Mouse (Mus musculus): ENCODE measurements around the gene Cfap221. TPM values are rescaled to one million over a fixed set of nuclear protein-coding genes. Genes with fewer than 3 reads are reported as not detected.

Cfap221 gene
- polyA plus RNA-seq, 1 experiment from 2014 or later = not detected

DNA sequence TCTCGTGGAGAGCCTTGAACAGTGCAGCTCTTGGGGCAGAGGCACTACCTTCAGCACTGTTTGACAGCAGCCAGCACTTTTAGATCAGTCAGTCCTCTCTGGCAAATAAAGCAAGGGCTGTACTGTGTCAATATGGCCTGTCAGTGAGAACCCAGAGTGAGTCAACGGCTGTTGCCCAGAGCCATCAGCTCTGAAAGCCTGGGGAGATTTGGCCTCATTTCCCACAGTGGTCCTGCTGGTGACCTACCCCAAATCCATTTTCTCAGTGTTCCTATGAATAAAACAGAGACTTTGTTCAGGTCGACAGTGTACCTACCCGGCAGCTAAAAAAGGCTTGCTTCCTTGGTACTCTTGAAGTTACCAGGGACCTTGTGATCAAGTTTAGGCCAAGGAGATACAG is 105.2 kb downstream of the Cfap221 start:
- Histone ChIP-seq H3K27me3 (replicated peaks) (no peaks in the 10 kb centered on the region), H3K4me1 (no peaks in the 10 kb centered on the region), H3K4me3 (no peak overlapping the region), H3K36me3 (no peaks in the 10 kb centered on the region), H3K9me3 (replicated peaks) (no peaks in the 10 kb centered on the region), H3K9ac (no peak overlapping the region), H3K27ac (no peak overlapping the region), H3K4me2 (no peak overlapping the region)
- ATAC-seq = no peak
- WGBS (ENCODE audit: insufficient replicate concordance) = 69% methylated on average over 4 of the region's 4 CpGs

- Histone ChIP-seq H3K27me3 (replicated peaks) (no peaks in the 10 kb centered on the region), H3K36me3 (no peaks in the 10 kb centered on the region), H3K27ac (no peak overlapping the region), H3K4me2 (no peak overlapping the region), H3K9me3 (replicated peaks) (no peaks in the 10 kb centered on the region), H3K4me3 (no peak overlapping the region), H3K9ac (no peak overlapping the region), H3K4me1 (no peaks in the 10 kb centered on the region)
- no peak for ATAC-seq
- 71% methylated on average over 9 of the region's 9 CpGs for WGBS (ENCODE audit: insufficient replicate concordance)
Measured at GRCm38 (mm10) chr1:119891149-119891548, 105.9 kb downstream of the Cfap221 start.

DNA sequence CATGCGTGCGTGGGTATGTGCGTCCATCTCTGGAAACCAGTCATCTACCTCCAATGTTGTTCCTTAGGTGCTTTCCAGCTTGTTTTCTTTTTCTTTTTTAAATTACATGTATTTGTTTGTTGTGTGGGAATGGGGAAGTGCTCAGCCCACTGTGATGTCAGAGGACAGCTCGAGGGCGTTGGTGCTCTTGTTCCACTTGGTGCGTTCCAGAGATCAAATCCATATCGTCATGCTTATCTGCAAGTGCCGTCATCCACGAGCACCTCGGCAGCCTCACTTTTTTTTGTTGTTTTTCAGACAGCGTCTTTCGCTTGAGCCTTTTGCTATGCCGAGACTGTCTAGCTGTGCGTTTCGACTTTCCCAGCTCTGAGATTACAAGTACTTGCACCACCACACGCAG is 107.7 kb downstream of the Cfap221 start:
- 66% methylated on average over 16 of the region's 16 CpGs for WGBS (ENCODE audit: insufficient replicate concordance)
- H3K27ac ChIP-seq = no peak overlapping the region

GRCm38 (mm10) chr1:119886320-119886719 is 110.7 kb downstream of the Cfap221 start:
- 56% methylated on average over 7 of the region's 7 CpGs for WGBS (ENCODE audit: insufficient replicate concordance)
- H3K4me1 ChIP-seq = no peaks in the 10 kb centered on the region
- no peak for ATAC-seq
- no peaks in the 10 kb centered on the region for H3K27me3 ChIP-seq (replicated peaks)
- H3K36me3 ChIP-seq = no peaks in the 10 kb centered on the region
- H3K9ac ChIP-seq = no peak overlapping the region
- no peak overlapping the region for H3K4me2 ChIP-seq
- no peak overlapping the region for H3K4me3 ChIP-seq
- no peaks in the 10 kb centered on the region for H3K9me3 ChIP-seq (replicated peaks)
- no peak overlapping the region for H3K27ac ChIP-seq

More for the DNA sequence above, 107.7 kb downstream of the Cfap221 start:
- H3K36me3 ChIP-seq = no peaks in the 10 kb centered on the region
- H3K9ac ChIP-seq = no peak overlapping the region
- H3K9me3 ChIP-seq (replicated peaks) = no peaks in the 10 kb centered on the region
- ATAC-seq = no peak
- no peaks in the 10 kb centered on the region for H3K27me3 ChIP-seq (replicated peaks)
- no peak overlapping the region for H3K4me2 ChIP-seq
- H3K4me3 ChIP-seq = no peak overlapping the region
- H3K4me1 ChIP-seq = no peaks in the 10 kb centered on the region

DNA sequence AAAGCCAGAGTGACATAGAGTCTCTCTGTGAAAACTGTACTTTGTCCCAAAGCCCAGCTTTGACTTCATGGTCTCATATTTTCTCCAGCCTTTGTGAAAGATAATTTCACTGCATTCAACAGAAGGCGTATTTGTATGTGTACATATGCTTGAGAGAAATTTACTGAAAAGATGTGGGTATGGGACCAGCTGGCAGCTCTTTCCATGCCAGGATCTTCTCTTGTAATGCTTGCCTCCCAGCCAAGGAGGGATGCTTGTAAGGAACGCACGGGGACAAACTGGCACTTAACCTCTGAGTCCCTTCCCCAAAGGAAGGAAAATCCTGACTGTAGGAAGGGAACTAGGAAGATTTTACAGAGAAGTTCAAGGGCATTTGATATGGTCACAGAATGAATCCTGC is 112.8 kb downstream of the Cfap221 start:
- Histone ChIP-seq H3K4me2 (no peak overlapping the region), H3K27ac (no peak overlapping the region)
- 70% methylated on average over 3 of the region's 3 CpGs for WGBS (ENCODE audit: insufficient replicate concordance)

GRCm38 (mm10) chr1:119878909-119879308 is 118.1 kb downstream of the Cfap221 start:
- Histone ChIP-seq H3K9ac (no peak overlapping the region), H3K4me3 (no peak overlapping the region), H3K4me1 (no peaks in the 10 kb centered on the region), H3K9me3 (replicated peaks) (no peaks in the 10 kb centered on the region), H3K27ac (no peak overlapping the region), H3K4me2 (no peak overlapping the region), H3K36me3 (no peaks in the 10 kb centered on the region), H3K27me3 (replicated peaks) (no peaks in the 10 kb centered on the region)
- 70% methylated on average over 7 of the region's 7 CpGs for WGBS (ENCODE audit: insufficient replicate concordance)
- no peak for ATAC-seq

More for the DNA sequence above, 112.8 kb downstream of the Cfap221 start:
- no peak for ATAC-seq
- Histone ChIP-seq H3K36me3 (no peaks in the 10 kb centered on the region), H3K4me1 (no peaks in the 10 kb centered on the region), H3K27me3 (replicated peaks) (no peaks in the 10 kb centered on the region), H3K9me3 (replicated peaks) (no peaks in the 10 kb centered on the region), H3K9ac (no peak overlapping the region), H3K4me3 (no peak overlapping the region)

GRCm38 (mm10) chr1:119877469-119877868 is 119.6 kb downstream of the Cfap221 start:
- H3K27me3 ChIP-seq (replicated peaks) = no peaks in the 10 kb centered on the region
- no peaks in the 10 kb centered on the region for H3K9me3 ChIP-seq (replicated peaks)
- H3K9ac ChIP-seq = no peak overlapping the region
- no peaks in the 10 kb centered on the region for H3K36me3 ChIP-seq
- H3K4me1 ChIP-seq = no peaks in the 10 kb centered on the region
- H3K4me3 ChIP-seq = no peak overlapping the region
- WGBS (ENCODE audit: insufficient replicate concordance) = 73% methylated on average over 4 of the region's 4 CpGs
- no peak for ATAC-seq
- H3K4me2 ChIP-seq = no peak overlapping the region
- no peak overlapping the region for H3K27ac ChIP-seq

Other genes starting within 250 kb of the Cfap221 start
- 4.1 and 5.0 TPM in 2 replicates for gene Ptpn4, start 159.6 kb downstream of the Cfap221 start, polyA plus RNA-seq (2016; fragmentation: Nextera tagmentation; extraction: Ambion mirVana)
- gene Tmem177, start 84.0 kb downstream of the Cfap221 start, polyA plus RNA-seq (2016; fragmentation: Nextera tagmentation; extraction: Ambion mirVana) = 4.8 and 5.4 TPM in 2 replicates
- not detected in 2 replicates for gene Sctr, start 9.7 kb upstream of the Cfap221 start, polyA plus RNA-seq (2016; fragmentation: Nextera tagmentation; extraction: Ambion mirVana)
- 37.0 and 37.6 TPM in 2 replicates for gene Tmem37, start 76.8 kb upstream of the Cfap221 start, polyA plus RNA-seq (2016; fragmentation: Nextera tagmentation; extraction: Ambion mirVana)
- 470 and 475 TPM in 2 replicates for gene Dbi, start 123.8 kb upstream of the Cfap221 start, polyA plus RNA-seq (2016; fragmentation: Nextera tagmentation; extraction: Ambion mirVana)
- 12.8 and 14.3 TPM in 2 replicates for gene 3110009E18Rik, start 124.0 kb upstream of the Cfap221 start, polyA plus RNA-seq (2016; fragmentation: Nextera tagmentation; extraction: Ambion mirVana)